Mouse (Mus musculus) testis, postnatal 14 days (tissue): Measurements from ENCODE around the gene Pigv.

ENCODE experiments used
- DNase-seq: peaks from one replicate; pipeline ENCODE4 v3.0.0; 2021; ENCODE audit warnings: low spot score

Gene Pigv

GRCm38 (mm10) chr4:133671881-133672844 lies at the start of gene Pigv:
Gene Pigv, minus strand, starts transcription at chr4:133672647.
- peak; percentile 92 for DNase-seq

DNA sequence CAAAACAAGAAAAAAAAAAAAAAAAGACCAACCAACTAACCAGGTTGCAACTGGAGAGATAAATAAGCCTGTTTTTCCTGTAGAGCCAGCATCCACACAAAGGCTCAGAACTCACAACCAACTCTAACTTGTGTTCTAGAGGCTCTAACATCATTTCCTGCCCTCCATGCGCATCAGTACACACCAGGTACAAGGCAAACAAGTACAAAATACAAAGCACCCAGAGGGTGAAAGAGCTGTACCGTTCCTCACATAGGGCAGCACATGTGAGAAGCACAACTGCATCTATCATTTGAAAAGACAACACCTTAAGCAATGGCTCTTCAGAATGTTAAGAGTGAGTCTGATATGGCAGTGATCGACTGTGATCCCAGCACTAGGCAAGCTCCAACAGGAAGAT lies 47.3 kb upstream of the Pigv start:
- DNase-seq = no peak

- no peak for DNase-seq
These were observed 40.3 kb upstream of the Pigv start for GRCm38 (mm10) chr4:133712755-133713154.

DNA sequence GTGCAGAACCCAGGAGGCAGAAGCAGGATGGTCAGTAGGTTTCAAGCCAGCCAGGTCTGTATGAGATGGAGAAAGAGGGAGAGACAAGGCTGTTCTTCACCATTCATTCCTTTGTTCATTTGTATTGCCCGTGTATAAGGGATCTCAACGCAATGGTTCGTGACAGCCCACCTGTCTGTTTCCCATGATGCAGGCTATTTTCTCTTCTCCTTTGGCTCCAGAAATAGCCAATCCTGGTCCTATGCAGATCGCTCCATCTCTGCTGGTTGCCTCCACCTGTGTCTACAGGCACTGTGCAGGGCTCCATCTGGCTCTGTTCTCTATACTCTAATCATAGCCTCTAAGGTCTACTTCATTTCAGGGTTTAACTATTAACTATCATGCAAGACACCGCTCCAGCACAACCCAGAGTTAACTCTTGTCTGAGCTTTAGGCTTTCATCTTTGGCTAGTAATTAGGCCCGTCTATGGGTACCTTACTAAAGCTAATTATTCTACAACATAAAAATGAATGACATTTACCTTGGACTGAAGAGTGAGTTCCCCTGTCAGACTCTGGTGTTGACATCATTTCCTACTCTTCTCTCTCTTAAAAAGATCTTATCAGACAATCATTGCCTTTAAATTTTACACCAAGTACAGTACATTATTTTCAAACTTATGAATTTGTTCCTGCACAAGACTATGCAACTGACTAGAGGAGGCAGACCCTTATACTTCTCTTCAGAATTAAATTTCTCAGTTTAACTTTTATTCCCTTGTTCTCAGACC lies 39.0 kb upstream of the Pigv start:
- DNase-seq = no peak

DNA sequence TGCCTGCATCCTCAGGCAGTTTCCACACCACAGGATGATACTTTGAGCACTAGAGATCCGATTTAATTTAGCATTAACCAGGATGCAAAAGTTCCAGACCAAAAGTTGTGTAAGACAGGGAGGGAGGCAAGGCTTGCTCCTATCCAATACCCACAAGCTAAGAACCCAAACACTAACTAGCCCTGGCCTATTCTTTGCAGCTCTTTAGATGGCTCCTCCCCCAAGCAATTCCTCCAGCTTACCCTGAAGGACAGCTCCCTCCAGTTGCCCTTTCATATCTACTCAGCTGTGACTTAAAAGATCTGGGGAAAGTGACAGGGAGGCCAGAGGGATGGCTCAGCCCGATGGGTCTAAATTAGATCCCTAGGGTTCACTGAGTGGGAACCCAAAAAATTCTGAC lies 36.9 kb upstream of the Pigv start:
- DNase-seq = no peak

DNA sequence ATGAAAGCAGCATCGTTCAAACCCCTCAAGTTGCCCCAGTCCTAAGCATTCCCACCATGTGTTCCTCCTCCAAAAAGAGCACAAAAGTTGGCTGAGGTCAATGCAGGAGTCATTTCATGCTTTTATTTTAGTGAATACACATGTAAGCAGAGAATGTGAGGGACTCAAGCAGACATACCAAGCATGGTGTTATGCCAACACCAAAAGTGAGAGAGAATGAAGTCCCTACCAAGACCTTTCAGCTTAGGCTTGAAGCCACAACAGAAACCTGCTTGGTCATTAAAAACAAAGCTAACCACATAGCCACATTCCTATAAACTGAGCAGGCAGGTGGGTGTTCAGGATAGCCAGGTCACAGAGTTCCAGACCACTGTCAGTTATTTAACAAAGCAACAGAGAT lies 35.0 kb upstream of the Pigv start:
- DNase-seq = no peak

DNA sequence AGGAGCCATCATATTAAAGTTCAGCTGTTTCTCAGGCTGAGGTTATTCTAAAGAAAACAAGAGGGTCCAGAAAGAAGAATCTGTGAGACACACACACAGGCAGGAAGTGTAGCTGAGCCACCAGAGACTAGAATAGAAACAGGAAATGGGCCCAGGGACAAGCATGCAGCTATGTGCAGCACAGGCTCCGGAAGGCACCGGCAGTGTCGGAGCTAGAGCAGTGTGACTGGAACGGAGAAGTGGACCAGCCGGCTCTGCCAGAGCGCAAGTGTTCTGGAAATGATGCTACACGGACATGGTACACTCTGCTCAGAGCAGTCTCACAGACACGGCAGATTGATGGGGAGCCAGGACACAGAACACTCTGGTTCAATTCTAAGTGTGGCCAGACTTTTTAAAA lies 34.5 kb upstream of the Pigv start:
- peak; percentile 22 for DNase-seq

DNA sequence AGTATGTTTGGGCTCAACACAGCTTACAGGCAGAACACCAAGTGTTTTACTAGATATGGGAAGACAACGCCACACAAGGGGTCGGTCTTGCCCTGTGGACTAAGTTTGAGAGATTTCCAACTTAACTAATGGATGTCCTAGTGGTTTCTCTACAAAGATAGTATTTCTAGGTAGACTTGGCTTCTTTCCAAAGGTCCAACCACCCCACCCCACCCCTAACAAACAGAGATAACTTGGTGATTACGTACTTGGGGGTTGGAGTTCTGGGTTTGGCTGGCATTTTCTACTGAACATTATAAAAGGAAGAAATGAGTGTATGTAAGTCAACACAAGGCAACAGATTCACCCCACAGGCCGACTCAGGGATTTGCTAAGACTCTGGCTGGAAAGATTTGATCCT lies 32.6 kb upstream of the Pigv start:
- no peak for DNase-seq

GRCm38 (mm10) chr4:133700905-133701368 lies 28.5 kb upstream of the Pigv start:
- DNase-seq = peak; percentile 45

DNA sequence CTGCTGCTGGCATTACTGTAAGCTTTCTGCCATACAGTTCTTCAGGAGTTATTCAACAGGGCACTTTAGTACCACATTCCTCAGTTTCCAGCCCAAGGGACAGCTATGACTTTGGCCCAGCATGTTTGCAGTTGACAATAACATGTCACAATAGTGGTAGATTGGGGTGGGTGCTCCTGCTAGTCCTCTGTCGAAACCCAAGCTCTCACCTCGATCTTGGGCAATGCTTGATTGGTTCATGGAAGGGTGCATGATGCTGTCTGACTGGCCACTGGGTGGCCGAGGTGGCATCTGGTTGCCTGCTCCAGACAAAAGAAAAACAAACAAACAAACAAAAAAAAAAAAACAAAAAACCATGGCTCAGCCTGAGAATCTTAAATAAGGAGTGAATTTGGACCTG lies 22.9 kb upstream of the Pigv start:
- DNase-seq = no peak

DNA sequence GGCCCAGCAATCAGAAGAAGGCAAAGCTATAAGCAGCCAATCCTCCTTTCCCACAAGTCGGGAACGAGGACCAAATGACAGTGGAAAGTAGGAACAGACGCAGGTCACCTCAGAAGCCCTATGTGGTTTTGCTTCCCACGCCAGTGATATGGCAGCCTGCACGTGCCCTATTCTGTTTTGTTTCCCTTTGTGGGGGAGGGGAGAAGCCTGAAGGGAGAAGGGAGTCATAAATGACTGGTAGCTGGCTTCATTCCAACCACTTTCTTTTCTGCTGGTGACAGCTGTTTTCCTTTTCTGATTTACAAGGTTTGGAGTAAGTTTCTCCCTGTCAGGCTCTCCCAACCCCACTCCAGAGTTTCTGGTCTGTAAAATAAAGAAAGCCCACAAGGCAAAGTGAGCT lies 17.8 kb upstream of the Pigv start:
- DNase-seq = no peak

GRCm38 (mm10) chr4:133688417-133689067 lies 16.1 kb upstream of the Pigv start:
- DNase-seq = no peak

DNA sequence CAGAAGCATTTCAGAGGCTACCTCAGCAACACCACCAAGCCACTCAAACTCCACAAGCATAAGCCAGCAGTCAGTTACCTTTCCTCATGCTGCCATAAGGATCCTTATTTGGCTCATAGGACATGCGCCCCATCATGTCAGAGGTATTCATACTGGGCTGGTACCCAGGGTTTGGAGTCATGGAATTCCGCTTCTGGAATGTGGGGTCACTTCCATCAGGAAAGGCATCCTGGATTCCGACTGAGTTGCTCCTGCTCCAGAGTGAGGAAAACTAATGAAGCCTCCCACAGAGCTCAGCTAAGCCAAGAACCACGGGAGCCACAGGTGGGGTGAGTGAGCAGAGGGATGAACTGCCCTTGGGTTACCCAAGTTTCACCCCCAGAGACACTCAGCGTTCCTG lies 14.7 kb upstream of the Pigv start:
- DNase-seq = no peak

DNA sequence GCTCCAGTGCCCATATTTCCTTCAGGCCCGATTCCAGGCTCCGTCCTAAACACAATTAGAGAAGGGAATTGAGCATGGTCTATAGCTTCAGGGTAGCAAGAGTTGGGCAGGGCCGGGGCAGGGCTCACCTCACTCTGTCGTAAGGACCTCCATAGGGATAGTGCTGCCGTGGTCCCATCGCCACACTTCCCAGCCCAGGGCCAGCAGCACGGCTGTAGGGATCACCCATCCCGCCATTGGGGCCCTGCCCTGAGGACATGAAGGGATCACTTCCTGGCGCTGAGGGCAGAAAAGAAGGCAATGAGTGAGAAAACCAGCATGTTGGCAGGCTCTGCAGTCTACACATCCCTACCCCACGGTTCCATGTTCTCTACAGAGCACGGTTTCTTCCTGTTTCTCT lies 14.1 kb upstream of the Pigv start:
- DNase-seq = no peak

- DNase-seq = no peak
These were observed 7.8 kb upstream of the Pigv start for GRCm38 (mm10) chr4:133680206-133680786.

DNA sequence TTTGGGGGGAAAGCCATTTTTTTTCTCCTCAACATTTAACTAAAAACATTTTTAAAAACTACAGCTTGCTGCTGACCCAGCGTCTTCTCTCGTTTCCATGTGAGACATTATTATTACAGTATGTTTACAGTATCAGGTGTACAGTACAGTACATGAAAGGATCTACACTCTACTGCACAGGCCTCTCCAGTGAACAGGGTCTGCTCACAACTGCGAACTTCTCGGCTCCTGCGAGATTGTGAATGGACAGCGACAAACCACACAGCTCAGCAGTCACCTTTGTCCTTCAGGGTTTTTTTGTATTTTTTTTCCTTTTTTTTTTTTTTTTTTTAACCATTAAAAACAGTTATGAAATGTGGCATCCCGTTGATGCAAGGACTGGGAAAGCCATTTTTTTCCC lies 7.2 kb upstream of the Pigv start:
- no peak for DNase-seq

DNA sequence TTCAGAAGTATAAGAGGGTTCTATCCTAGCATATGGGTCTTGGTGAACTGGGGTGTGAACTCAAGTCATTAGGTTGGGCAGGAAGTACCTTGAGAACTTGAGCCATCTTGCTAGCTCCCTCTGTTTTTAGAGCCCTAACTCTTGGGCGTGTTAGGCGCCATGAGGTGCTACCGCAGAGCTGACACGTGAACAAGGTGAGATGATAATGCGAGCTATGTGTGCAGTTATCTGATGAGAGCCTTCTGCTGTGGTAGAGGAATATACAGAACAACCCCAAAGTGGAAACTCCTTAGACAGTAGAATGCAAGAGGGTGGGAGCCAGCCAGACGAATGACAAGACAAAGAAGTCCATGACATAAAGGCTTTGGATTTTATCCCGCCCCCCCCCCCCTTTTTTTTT lies 4.8 kb upstream of the Pigv start:
- no peak for DNase-seq

DNA sequence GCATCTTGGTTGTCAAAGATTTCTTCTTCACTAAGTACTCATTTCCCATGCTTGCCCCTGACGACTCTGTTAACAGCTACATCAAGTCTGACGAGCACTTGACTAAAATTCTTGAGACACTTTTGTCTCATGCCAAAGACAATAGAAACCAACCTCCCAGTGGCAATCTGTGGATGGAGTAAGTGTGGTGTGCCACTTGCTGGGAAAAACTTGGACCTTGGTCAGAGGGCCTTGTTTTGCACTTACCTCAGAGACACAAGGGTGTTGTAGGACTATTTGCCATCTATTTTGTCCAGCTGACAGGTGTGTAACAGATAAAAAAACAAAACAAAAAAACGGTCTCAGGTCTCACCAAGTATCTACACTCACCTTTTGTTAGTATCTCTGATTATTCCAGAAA lies 3.7 kb upstream of the Pigv start:
- DNase-seq = no peak

GRCm38 (mm10) chr4:133675594-133676016 lies 3.2 kb upstream of the Pigv start:
- DNase-seq = peak; percentile 58

DNA sequence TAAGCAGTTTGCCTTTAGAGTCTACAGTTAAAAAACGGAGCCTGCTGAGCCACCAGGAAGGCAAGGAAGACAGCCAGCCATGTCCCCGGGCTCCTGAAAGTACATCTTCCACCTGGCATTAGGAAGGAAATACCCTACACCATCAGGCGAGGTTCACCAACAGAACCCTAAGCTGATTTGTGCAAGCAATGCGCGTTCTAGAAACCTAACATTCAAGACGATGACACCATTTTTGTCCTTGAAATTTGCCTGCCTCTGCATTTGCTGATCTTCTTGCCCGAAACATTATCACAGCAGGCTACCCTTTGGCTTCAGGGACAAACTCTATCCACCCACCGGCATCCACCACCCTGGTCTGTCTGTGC lies 1.9 kb upstream of the Pigv start:
- DNase-seq = no peak

GRCm38 (mm10) chr4:133673666-133674330 lies 1.4 kb upstream of the Pigv start:
- DNase-seq = no peak
